Mouse (Mus musculus): ENCODE data around the gene Rps6kb2.

Gene Rps6kb2

DNA sequence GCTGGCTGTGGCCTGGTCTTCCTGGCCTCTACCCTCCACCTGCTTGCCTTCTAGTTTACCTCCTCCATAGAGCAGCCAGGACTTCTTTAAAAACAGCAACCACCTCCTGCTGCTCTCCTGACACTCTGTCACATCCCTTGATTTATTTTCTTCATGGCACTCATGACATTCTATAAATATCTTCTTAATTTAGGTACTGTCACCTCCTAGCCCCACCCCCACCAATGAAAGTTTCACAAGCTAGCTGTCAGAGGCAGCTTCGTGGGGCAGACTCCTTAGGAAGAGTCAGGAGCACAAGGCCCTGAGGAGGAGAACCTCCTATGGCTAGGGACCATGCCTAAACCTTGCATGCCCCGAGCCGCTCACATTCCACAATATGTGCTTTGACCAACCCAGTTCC is 24.1 kb upstream of the Rps6kb2 start:
- peak; percentile 17 for DNase-seq

GRCm38 (mm10) chr19:4184976-4185975 is 22.1 kb upstream of the Rps6kb2 start:
- peak; percentile 87 for DNase-seq

- no peak for DNase-seq
Measured at GRCm38 (mm10) chr19:4183689-4184088, 20.5 kb upstream of the Rps6kb2 start.

DNA sequence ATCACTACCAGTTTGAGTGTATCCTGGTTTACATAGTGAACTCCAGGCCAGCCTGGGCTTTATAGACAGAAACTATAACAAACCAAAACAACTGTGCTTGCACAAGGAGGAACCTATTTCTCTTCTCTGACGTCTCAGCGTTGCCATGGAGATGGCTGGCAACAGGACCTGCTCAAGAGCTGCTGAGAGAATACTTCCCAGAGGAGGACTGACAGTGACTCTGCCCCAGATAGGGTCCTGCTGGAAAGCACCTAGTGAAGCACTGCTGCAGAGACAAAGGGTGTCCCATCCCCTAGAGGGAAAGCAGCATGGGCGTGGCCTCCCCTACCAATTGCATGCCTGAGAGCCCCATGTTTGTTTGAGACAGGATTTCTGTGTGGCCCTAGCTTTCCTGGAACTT is 18.7 kb upstream of the Rps6kb2 start:
- peak; percentile 63 for DNase-seq

- DNase-seq: no peak
Measured at GRCm38 (mm10) chr19:4180411-4180810, 17.3 kb upstream of the Rps6kb2 start.

DNA sequence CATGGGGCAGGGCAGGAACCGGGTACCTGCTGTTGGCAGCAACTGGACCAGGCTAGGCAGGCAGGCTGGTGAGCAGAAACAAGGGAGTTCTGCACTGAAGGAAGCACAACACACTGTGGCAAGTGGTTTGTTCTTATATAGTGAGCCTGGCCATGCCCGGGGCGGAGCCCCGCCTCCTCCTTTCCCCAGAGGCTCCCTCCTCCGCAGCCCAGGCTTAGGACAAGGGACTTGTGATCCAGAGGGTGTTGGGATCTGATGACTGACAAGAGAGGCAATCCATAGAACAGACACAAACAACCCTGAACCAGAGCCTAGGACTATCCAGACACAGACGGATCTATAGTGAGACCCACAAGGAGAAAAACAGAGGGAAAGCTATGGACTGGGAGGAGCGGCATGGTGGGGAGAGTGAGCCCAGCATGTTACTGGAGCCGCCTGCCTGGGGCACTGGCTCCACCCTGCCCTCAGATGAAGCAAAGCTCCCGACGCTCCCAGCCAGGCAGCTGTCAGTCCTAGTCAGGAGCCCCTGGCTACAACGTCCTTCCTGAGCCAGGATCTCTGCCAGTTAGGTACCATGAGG is 12.3 kb upstream of the Rps6kb2 start, which contains the start of gene Carns1:
TSS of gene Carns1 (minus strand) at position 112 of the 580 bp plus-strand sequence.
- DNase-seq: no peak

DNA sequence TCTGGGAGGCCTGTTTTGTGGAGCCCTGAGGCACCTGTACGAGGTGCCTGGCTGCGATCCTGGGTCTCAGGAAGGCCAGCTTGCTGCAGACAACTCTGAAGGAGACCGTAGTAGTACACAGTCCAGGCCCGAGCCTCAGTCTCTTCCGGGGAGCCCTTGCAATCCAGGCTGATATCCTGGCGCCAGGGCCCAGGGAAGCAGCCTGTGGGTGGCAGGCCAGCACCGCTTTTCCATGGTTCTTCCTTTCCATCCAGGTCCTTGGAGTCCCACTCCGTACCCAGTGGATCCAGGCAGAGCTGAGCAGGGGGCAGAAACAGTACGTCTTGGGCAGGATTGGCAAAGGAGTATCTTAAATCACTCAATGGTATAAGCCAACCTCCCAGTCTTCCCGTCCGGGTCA is 9.8 kb upstream of the Rps6kb2 start:
- DNase-seq: no peak

DNA sequence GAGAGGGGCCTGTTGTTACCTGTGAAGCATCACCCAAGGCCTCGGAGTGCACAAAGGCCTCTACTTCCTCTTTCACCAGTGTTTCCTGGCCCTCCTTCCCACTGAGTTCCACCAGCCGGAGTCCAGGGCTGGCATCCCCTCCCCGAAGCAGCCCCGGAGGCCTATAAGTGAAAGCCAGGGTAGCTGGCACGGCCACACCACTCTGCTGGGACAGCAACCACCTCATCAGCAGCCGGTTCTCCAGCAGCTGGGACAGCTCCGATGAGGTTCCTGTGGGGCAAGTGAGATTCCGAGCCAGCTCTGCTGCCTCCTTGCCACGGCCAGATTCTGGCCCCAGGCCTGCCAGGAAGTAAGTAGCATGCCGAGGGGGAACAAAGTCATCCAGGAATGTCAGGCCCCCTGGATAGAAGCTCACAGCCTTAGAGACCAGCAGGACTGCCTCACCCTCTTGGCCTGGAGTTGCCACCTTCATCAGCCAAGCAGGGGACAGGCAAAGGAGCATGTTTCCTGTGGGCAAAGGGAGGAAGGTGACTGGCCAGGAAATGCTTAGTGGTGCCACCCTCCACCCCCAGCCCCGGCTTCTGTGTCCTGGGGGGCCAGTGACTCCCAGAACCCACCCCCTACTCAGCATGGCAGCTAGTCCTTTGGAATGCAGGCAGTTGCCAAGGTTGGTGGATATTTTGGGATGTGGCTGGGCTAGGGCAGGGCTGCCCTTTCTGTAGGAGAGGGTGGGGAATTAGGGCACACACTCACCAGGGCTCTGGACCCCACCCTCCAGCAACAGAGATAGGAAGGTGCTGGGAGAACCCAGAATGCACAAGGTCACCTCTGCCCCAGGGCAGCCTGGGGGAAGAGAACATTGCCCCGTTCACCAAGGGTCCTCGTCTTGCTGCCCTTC is 8.5 kb upstream of the Rps6kb2 start:
- no peak for DNase-seq

DNA sequence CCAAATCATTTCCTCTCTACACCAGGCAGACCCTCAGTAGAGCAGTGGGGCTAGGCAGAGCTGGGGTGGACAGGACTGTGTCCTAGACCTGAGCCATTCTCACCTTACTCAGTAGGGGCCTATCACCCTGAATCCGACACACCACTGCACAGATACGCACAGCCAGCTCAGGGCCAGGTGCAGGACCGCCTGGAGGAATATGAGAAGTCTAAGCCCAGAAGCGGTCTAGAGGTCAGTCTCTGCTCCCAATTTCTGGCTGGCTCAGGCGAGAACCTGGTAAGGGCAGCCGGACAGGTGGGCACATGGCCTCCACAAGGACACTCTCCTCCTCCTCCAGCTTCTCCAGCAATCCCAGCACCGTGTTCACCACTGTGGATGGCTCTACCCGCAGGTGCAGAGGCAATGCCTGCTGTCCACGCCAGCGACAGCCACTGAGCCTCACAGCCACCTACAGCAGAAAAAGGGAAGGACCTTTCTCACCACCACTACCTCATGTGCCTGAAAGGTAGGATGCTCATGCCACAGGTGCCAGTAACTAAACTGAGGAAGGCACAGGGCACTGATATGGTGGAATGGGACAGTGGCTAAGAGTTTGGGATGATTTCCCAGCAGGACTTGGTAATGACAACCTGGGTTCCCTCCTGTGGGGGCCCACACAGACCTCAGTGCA is 7.7 kb upstream of the Rps6kb2 start:
- no peak for DNase-seq

GRCm38 (mm10) chr19:4169810-4170209 is 6.7 kb upstream of the Rps6kb2 start:
- no peak for DNase-seq

- DNase-seq: peak; percentile 99
Measured at GRCm38 (mm10) chr19:4169378-4169784, 6.2 kb upstream of the Rps6kb2 start.

DNA sequence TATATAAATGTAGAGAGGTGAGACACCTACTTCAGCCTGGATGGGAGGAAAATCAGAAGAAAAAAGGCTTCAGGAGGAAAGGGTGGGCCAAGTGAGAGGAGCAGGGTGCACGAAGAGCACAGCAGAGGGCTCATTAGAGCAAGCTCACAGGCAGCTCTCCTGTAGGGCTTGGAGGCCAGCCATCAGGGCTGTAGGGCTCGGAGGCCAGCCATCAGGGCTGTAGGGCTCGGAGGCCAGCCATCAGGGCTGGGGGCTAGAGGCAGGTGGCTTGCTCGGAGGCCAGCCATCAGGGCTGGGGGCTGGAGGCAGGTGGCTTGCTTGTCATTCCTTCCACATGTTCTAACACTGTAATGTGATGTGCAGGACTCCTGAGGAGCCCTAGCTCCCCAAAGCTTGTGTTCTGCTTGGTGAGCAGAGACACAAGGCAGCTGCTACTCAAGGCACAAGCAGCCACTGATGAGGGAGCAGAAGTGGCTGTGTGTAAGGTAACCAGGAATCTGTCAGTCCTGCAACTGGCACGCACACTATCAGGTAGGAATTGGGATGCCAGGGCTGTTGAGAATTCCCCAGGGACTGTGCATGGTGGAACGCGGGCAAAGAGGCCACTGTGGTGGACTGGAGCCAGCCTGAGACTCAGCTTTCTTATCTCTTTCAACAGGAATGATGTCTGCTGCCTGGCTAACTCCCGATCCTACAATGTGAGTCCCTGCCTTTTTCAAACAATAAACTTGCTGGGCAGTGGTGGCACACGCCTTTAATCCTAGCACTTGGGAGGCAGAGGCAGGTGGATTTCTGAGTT is 3.7 kb upstream of the Rps6kb2 start:
- no peak for DNase-seq

DNA sequence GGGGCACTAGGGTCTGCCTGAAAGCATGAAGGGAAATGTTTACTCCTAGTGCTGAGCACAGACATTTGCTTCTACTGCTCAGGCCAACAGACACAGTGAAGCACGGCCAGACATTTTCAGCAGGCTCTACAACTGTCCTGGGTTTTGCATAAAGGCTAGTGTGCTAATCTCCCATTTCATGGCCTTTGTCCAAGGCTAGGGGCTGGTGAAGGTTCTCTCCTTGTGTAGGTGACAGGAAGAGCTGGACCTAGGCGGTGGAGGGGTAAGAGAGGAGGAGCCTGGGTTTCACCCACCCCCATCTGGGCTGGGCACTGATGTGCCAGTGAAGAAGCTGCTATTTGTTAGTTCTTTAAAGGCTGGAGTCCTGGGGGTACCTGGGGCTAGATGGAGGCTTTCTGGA is 1.6 kb upstream of the Rps6kb2 start:
- DNase-seq: no peak

- DNase-seq: no peak
Measured at GRCm38 (mm10) chr19:4164100-4164499, 946 bp upstream of the Rps6kb2 start.

- no peak for DNase-seq
Measured at GRCm38 (mm10) chr19:4163543-4163887, 361 bp upstream of the Rps6kb2 start.

DNA sequence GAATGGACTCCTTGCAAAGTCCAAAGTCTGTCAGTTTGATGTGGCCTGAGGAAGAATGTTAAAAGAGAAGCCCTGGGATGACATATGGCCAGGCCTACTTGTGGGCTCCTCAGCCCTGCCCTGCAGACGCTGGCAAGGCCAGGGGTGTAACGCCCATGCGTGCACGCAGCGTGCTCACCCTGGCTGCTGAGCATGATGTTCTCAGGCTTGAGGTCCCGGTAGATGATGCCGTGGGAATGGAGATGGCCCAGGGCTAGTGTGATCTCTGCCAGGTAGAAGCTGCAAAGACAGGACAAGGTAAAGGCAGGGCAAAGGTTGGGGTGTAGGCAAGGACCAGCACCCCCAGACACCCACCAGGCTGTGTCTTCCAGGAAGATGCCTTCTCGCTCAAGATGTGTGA is 4.1 kb downstream of the Rps6kb2 start:
- no peak for DNase-seq

GRCm38 (mm10) chr19:4156771-4157170 is 6.4 kb downstream of the Rps6kb2 start:
- DNase-seq: no peak

DNA sequence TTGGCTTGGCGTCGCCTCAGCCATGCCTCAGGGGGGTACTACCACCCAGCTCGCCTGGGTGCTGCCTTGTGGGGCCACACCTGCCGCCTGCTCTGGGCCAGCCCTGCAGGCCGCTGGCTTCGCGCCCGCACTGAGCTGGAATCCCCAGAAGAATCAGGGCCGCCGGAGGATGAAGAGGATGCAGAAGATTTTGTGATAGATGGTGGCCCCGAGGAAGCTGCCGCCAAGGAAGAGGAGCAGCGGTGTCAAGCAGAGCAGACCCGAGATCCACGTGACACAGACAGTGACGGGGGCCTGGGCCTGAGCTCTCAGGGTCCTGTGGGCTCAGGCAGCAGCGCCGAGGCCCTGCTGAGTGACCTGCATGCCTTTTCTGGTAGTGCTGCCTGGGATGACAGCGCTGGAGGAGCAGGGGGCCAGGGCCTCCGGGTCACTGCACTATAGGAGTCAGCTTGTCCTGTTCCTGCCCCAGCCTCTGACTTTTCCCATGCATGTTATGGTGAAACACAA is 7.0 kb downstream of the Rps6kb2 start:
- DNase-seq: peak; percentile 56

DNA sequence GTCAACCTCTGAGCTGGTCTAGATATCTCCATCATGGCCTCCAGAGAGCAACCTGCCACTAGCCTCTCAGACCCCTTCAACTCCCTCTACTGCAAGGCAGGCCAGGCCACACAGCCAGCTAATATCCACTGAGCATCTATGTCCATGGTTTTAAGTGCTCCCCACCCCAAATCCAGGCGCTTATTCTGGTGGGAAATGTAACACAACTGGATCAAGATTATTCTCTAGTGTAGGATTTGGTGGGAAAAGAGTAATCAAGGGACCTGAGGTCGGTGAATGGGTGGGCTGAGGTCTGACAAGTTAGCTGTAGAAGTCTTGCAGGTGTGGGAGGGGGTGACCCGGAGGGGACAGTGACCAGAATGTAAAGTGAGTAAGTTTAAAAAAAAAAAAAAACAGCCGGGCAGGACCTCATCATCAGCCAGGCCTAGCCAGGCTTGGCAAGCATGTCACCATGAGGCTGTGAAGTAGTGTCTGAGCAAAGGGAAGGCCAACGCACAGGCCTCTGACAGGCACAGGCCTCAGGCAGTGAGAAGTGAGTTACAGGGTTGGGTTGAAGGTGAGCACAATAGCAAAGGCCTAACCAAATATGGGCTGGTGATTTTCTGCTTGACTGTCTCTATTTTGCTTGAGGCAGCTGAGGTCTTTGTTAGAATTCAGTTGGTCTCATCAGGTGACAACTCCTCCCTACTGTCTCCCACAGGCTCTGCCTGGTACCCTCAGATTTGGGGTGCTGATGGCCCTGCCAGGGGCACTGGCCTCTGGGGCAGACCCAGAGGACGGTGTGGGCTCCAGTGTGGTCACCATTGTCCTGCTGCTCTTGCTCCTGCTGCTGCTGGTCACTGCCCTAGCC is 7.7 kb downstream of the Rps6kb2 start:
- DNase-seq: peak; percentile 52

- peak; percentile 81 for DNase-seq
Measured at GRCm38 (mm10) chr19:4154437-4155222, 8.5 kb downstream of the Rps6kb2 start.
